Comparison of ENCODE assay signal across 20 mouse cellular contexts in genomic region chrX:158577856-158578255, GRCm38 (mm10).
DNase-seq lines count a peak whose midpoint lies in the region; ATAC-seq and TF ChIP-seq lines count a peak whose summit lies in the region.
"Had no signal": no experiment of that assay in that cellular context is flagged by ENCODE, and none has a peak within 500 bp of the region (broad histone marks: within the 10 kb centered on the region; RNA-seq: fewer than 3 reads in every experiment).

No protein-coding gene starts in this region.

- no peaks in the 10 kb centered on the region for H3K9me3 ChIP-seq in liver, postnatal 0 days (ENCODE audit: low read length)
- H3K9me3 ChIP-seq in hindbrain, embryonic 11.5 days (ENCODE audit: control insufficient read depth, low read length), result no peaks in the 10 kb centered on the region
- H3K9me3 ChIP-seq: embryonic facial prominence, embryonic 15.5 days; forebrain, embryonic 10.5 days; heart, embryonic 12.5 days; hindbrain, embryonic 10.5 days; hindbrain, embryonic 15.5 days had no signal

- no peak for TF ChIP-seq EP300 in liver, postnatal 0 days (IDR thresholded peaks at IDR 0.05; ENCODE audit: low read depth)

- no peak for TF ChIP-seq CTCF in liver, adult 2 months (IDR thresholded peaks at IDR 0.05; ENCODE audit: low read depth, low read length)
- TF ChIP-seq CTCF in liver, postnatal 0 days (IDR thresholded peaks at IDR 0.05; ENCODE audit: low read depth), result no peak

- DNase-seq in liver, adult 2 months (ENCODE audit: extremely low read depth, low read depth, low spot score), result peak; percentile 6
- no peak for DNase-seq in liver, postnatal 0 days
- DNase-seq in cerebellum, adult 18-20 months, result peak; percentile 54 to 56
- peak; percentile 49 for DNase-seq in cerebellum, adult 9-10 months
- DNase-seq in cerebellum, postnatal 25 days, result peak; percentile 53 to 73
- DNase-seq in kidney, adult 18-20 months, result no peak
- no peak for DNase-seq in urinary bladder, postnatal 4 days (ENCODE audit: low spot score in 2 of 2)
- no peak for DNase-seq in hindbrain, embryonic 11.5 days (ENCODE audit: low spot score)
- DNase-seq: adrenal gland, postnatal 10 days; embryo, embryonic 11 days; gastrocnemius, adult 2 months; gastrocnemius, postnatal 25 days had no signal

- no peak overlapping the region for H3K4me3 ChIP-seq in liver, adult 2 months (ENCODE audit: insufficient read depth, low read depth, low read length)
- H3K4me3 ChIP-seq in liver, postnatal 0 days (ENCODE audit: low read depth, low read length), result no peak overlapping the region
- no peak overlapping the region for H3K4me3 ChIP-seq in hindbrain, embryonic 11.5 days (ENCODE audit: low read depth, low read length)
- H3K4me3 ChIP-seq: embryonic facial prominence, embryonic 15.5 days; erythroblast, embryonic 14.5 days; forebrain, embryonic 10.5 days; gastrocnemius, adult 2 months; heart, embryonic 12.5 days; hindbrain, embryonic 10.5 days; hindbrain, embryonic 15.5 days had no signal

- no peaks in the 10 kb centered on the region for H3K79me2 ChIP-seq in liver, adult 2 months (ENCODE audit: control insufficient read depth, insufficient read depth, low read length)

- no peak overlapping the region for H3K9ac ChIP-seq in liver, adult 2 months (ENCODE audit: low read depth, low read length)
- H3K9ac ChIP-seq in liver, postnatal 0 days (replicated peaks), result no peak overlapping the region
- H3K9ac ChIP-seq in hindbrain, embryonic 11.5 days (ENCODE audit: low read depth, low read length), result no peak overlapping the region
- H3K9ac ChIP-seq: embryonic facial prominence, embryonic 15.5 days; heart, embryonic 12.5 days; hindbrain, embryonic 15.5 days had no signal

- WGBS in liver, adult 2 months, result 70% methylated on average over 2 of the region's 2 CpGs
- WGBS in liver, postnatal 0 days (ENCODE audit: insufficient replicate concordance), result 67% methylated on average over 2 of the region's 2 CpGs
- WGBS in hindbrain, embryonic 11.5 days, result 80% methylated on average over 2 of the region's 2 CpGs

- no peak for TF ChIP-seq POLR2A in liver, adult 2 months (IDR thresholded peaks at IDR 0.05; ENCODE audit: extremely low read depth, insufficient read depth, low read length)

- H3K27ac ChIP-seq in liver, adult 2 months (replicated peaks; ENCODE audit: insufficient read depth, low read depth, low read length), result no peak overlapping the region
- no peak overlapping the region for H3K27ac ChIP-seq in liver, postnatal 0 days (ENCODE audit: low read depth)
- no peak overlapping the region for H3K27ac ChIP-seq in hindbrain, embryonic 11.5 days (ENCODE audit: low read depth, low read length)
- H3K27ac ChIP-seq: embryonic facial prominence, embryonic 15.5 days; forebrain, embryonic 10.5 days; gastrocnemius, adult 2 months; hindbrain, embryonic 10.5 days; hindbrain, embryonic 15.5 days had no signal

- no peak for ATAC-seq in liver, postnatal 0 days
- no peak for ATAC-seq in hindbrain, embryonic 11.5 days (ENCODE audit: low FRiP score)
- ATAC-seq: forebrain, embryonic 14.5 days; intestine, embryonic 16.5 days had no signal

- no peaks in the 10 kb centered on the region for H3K36me3 ChIP-seq in liver, adult 2 months (ENCODE audit: control insufficient read depth, insufficient read depth, low read length)
- H3K36me3 ChIP-seq in liver, postnatal 0 days (replicated peaks; ENCODE audit: insufficient read depth, low read length), result no peaks in the 10 kb centered on the region
- H3K36me3 ChIP-seq in hindbrain, embryonic 11.5 days (ENCODE audit: control insufficient read depth, insufficient read depth, low read length), result no peaks in the 10 kb centered on the region
- H3K36me3 ChIP-seq: embryonic facial prominence, embryonic 15.5 days; forebrain, embryonic 10.5 days; heart, embryonic 12.5 days; hindbrain, embryonic 10.5 days; hindbrain, embryonic 15.5 days had no signal

- H3K4me1 ChIP-seq in liver, adult 2 months (ENCODE audit: control insufficient read depth, insufficient read depth, low read length), result no peaks in the 10 kb centered on the region
- H3K4me1 ChIP-seq in liver, postnatal 0 days (ENCODE audit: insufficient read depth), result no peaks in the 10 kb centered on the region
- H3K4me1 ChIP-seq in hindbrain, embryonic 11.5 days (replicated peaks; ENCODE audit: control insufficient read depth, insufficient read depth, low read length), result no peaks in the 10 kb centered on the region
- H3K4me1 ChIP-seq: embryonic facial prominence, embryonic 15.5 days; forebrain, embryonic 10.5 days; heart, embryonic 12.5 days; hindbrain, embryonic 10.5 days; hindbrain, embryonic 15.5 days had no signal

- no peak overlapping the region for H3K4me2 ChIP-seq in liver, postnatal 0 days (ENCODE audit: low read depth, low read length)
- H3K4me2 ChIP-seq in hindbrain, embryonic 11.5 days (replicated peaks; ENCODE audit: low read depth, low read length), result no peak overlapping the region
- H3K4me2 ChIP-seq: embryonic facial prominence, embryonic 15.5 days; heart, embryonic 12.5 days; hindbrain, embryonic 15.5 days had no signal

- H3K27me3 ChIP-seq in liver, adult 2 months (ENCODE audit: control insufficient read depth, insufficient read depth, low read length), result no peaks in the 10 kb centered on the region
- H3K27me3 ChIP-seq in liver, postnatal 0 days (ENCODE audit: insufficient read depth, low read length), result no peaks in the 10 kb centered on the region
- H3K27me3 ChIP-seq in hindbrain, embryonic 11.5 days (ENCODE audit: control insufficient read depth, insufficient read depth, low read length), result no peaks in the 10 kb centered on the region
- H3K27me3 ChIP-seq: embryonic facial prominence, embryonic 15.5 days; heart, embryonic 12.5 days; hindbrain, embryonic 15.5 days had no signal

Comparison
In these comparisons a context has a peak if more than half of its experiments do, and no peak if none do; other contexts are left out.
1. DNase-seq: peak in liver, adult 2 months (single experiment), cerebellum, adult 18-20 months (2 of 2), cerebellum, adult 9-10 months (single experiment) and cerebellum, postnatal 25 days (2 of 2); none in liver, postnatal 0 days (single experiment), kidney, adult 18-20 months (single experiment), urinary bladder, postnatal 4 days (0 of 2) and hindbrain, embryonic 11.5 days (single experiment).